25 mouse cellular contexts compared by ENCODE assay signal in genomic region chr4:111085330-111085729, GRCm38 (mm10).
"Had no signal": no experiment of that assay in that cellular context is flagged by ENCODE, and none has a peak within 500 bp of the region (broad histone marks: within the 10 kb centered on the region; RNA-seq: fewer than 3 reads in every experiment).

No protein-coding gene starts in this region.

- H3K9ac ChIP-seq: embryonic facial prominence, embryonic 12.5 days; embryonic facial prominence, embryonic 13.5 days; embryonic facial prominence, embryonic 15.5 days; forebrain, embryonic 12.5 days; forebrain, embryonic 13.5 days; forebrain, embryonic 15.5 days; forebrain, postnatal 0 days had no signal

- H3K4me2 ChIP-seq: embryonic facial prominence, embryonic 12.5 days; embryonic facial prominence, embryonic 13.5 days; embryonic facial prominence, embryonic 15.5 days; forebrain, embryonic 12.5 days; forebrain, embryonic 13.5 days; forebrain, embryonic 15.5 days had no signal

- H3K4me1 ChIP-seq: embryonic facial prominence, embryonic 10.5 days; embryonic facial prominence, embryonic 12.5 days; embryonic facial prominence, embryonic 13.5 days; embryonic facial prominence, embryonic 15.5 days; forebrain, embryonic 10.5 days; forebrain, embryonic 12.5 days; forebrain, embryonic 13.5 days; forebrain, embryonic 15.5 days had no signal

- H3K36me3 ChIP-seq: embryonic facial prominence, embryonic 10.5 days; embryonic facial prominence, embryonic 12.5 days; embryonic facial prominence, embryonic 13.5 days; embryonic facial prominence, embryonic 15.5 days; forebrain, embryonic 10.5 days; forebrain, embryonic 12.5 days; forebrain, embryonic 15.5 days had no signal

- DNase-seq: cerebellum, adult 9-10 months; cerebellum, adult 9-11 months; cerebellum, postnatal 10 days; cerebellum, postnatal 14 days; cerebellum, postnatal 25 days; cerebellum, postnatal 36 days; embryo, embryonic 11 days; forebrain, postnatal 0 days; gastrocnemius, adult 2 months; gastrocnemius, postnatal 10 days; gastrocnemius, postnatal 14 days; gastrocnemius, postnatal 25 days; gastrocnemius, postnatal 36 days; heart, adult 11 months; heart, adult 18-20 months; heart, adult 2 months had no signal

- H3K4me3 ChIP-seq: embryonic facial prominence, embryonic 10.5 days; embryonic facial prominence, embryonic 12.5 days; embryonic facial prominence, embryonic 13.5 days; embryonic facial prominence, embryonic 15.5 days; erythroblast, embryonic 14.5 days; forebrain, embryonic 10.5 days; forebrain, embryonic 12.5 days; forebrain, embryonic 13.5 days; forebrain, embryonic 15.5 days; gastrocnemius, adult 2 months; heart, adult 2 months had no signal

- H3K9me3 ChIP-seq: embryonic facial prominence, embryonic 10.5 days; embryonic facial prominence, embryonic 12.5 days; embryonic facial prominence, embryonic 13.5 days; embryonic facial prominence, embryonic 15.5 days; forebrain, embryonic 10.5 days; forebrain, embryonic 12.5 days; forebrain, embryonic 13.5 days; forebrain, embryonic 15.5 days had no signal

- H3K27ac ChIP-seq: embryonic facial prominence, embryonic 10.5 days; embryonic facial prominence, embryonic 12.5 days; embryonic facial prominence, embryonic 13.5 days; embryonic facial prominence, embryonic 15.5 days; forebrain, embryonic 10.5 days; forebrain, embryonic 12.5 days; forebrain, embryonic 13.5 days; forebrain, embryonic 15.5 days; gastrocnemius, adult 2 months; heart, adult 2 months had no signal

- H3K27me3 ChIP-seq: embryonic facial prominence, embryonic 12.5 days; embryonic facial prominence, embryonic 13.5 days; embryonic facial prominence, embryonic 15.5 days; forebrain, embryonic 12.5 days; forebrain, embryonic 13.5 days; forebrain, embryonic 15.5 days had no signal
